Mouse (Mus musculus): ENCODE results near the gene Kel.

- no peak for TF ChIP-seq POLR2A (IDR thresholded peaks at IDR 0.05; ENCODE audit: insufficient read length, low read depth)
- no peak for TF ChIP-seq TCF12 (IDR thresholded peaks at IDR 0.05; ENCODE audit: insufficient read depth, poor library complexity, severe bottlenecking)
- no peak for TF ChIP-seq MYOD1 (IDR thresholded peaks at IDR 0.05; ENCODE audit: control insufficient read depth in 1 of 3, insufficient read length in 2 of 3, low read depth in 2 of 3)
- TF ChIP-seq MYOG (IDR thresholded peaks at IDR 0.05; ENCODE audit: control insufficient read depth in 1 of 3, insufficient read depth in 1 of 3, insufficient read length in 2 of 3, low read depth in 2 of 3): no peak
- no peak for TF ChIP-seq E2F4 (IDR thresholded peaks at IDR 0.05; ENCODE audit: insufficient read depth)
- no peak for TF ChIP-seq CEBPB (IDR thresholded peaks at IDR 0.05; ENCODE audit: insufficient read depth, poor library complexity, severe bottlenecking)
- no peak for TF ChIP-seq USF1 (IDR thresholded peaks at IDR 0.05; ENCODE audit: low read depth)
- TF ChIP-seq MAX (IDR thresholded peaks at IDR 0.05; ENCODE audit: low read depth): no peak
- no peak for TF ChIP-seq POLR2AphosphoS2 (IDR thresholded peaks at IDR 0.05; ENCODE audit: insufficient read length, low read depth)
- TF ChIP-seq REST (IDR thresholded peaks at IDR 0.05; ENCODE audit: insufficient read depth, insufficient read length): no peak
Observed at GRCm38 (mm10) chr6:41704123-41704522, at the start of gene Kel.

Measured in myocyte (in vitro differentiated cells).